Mouse (Mus musculus) forebrain, embryonic 10.5 days (tissue): ENCODE data around the gene Tpte. TPM values are rescaled to one million over a fixed set of nuclear protein-coding genes. Genes with fewer than 3 reads are reported as not detected.
A peak's percentile ranks its signal among the peaks of the same experiment; 100 is the strongest.

Experiments used
- DNase-seq: peaks from one replicate; pipeline ENCODE4 v3.0.0-alpha.2; 2017; ENCODE audit warnings: low spot score; ENCODE audit errors: extremely low spot score
- H3K27ac ChIP-seq: fragments of 300-500 bp; sonication (generic); 2 replicates; pipeline ENCODE4 v1.5.1; 2016; ENCODE audit warnings: mild to moderate bottlenecking
- H3K27me3 ChIP-seq: fragments of 300-500 bp; sonication (generic); 2 replicates; pipeline ENCODE4 v1.6.1; 2016; ENCODE audit warnings: mild to moderate bottlenecking; ENCODE audit not compliant: poor library complexity, severe bottlenecking
- H3K36me3 ChIP-seq: fragments of 300-500 bp; sonication (generic); replicated peaks from 2 replicates; pipeline ENCODE4 v1.6.1; 2016; ENCODE audit warnings: mild to moderate bottlenecking, moderate library complexity
- H3K4me1 ChIP-seq: fragments of 300-500 bp; sonication (generic); 2 replicates; pipeline ENCODE4 v1.6.1; 2016
- H3K4me3 ChIP-seq: fragments of 300-500 bp; sonication (generic); 2 replicates; pipeline ENCODE4 v1.5.1; 2016; ENCODE audit warnings: mild to moderate bottlenecking, moderate library complexity
- H3K9me3 ChIP-seq: fragments of 300-500 bp; sonication (generic); 2 replicates; pipeline ENCODE4 v1.6.1; 2016; ENCODE audit warnings: mild to moderate bottlenecking, moderate library complexity
- WGBS: fragments of 180-500 bp; shearing (Covaris S2); methylation state at CpG from one replicate; pipeline ENCODE4 v1.1.7; 2016; 5-methylcytosine and 5-hydroxymethylcytosine counted together
- polyA plus RNA-seq: library from polyadenylated mRNA; unstranded; fragments of >200 nt; fragmentation: Nextera tagmentation; extraction: Ambion mirVana; gene quantifications from 2 replicates; pipeline ENCODE4 v1.2.1, GENCODE M21; 2016

Gene Tpte
- polyA plus RNA-seq, 1 experiment from 2014 or later, result not detected

GRCm38 (mm10) chr8:22410688-22411281 is 127.5 kb downstream of the Tpte start:
- WGBS, result 18% methylated on average over 16 of the region's 16 CpGs
- DNase-seq, result no peak
- Histone ChIP-seq H3K27ac (peak overlapping the region; percentile 90), H3K27me3 (no peaks in the 10 kb centered on the region), H3K4me1 (peaks cover 16% of the 10 kb centered on the region), H3K4me3 (peak overlapping the region; percentile 85), H3K9me3 (no peaks in the 10 kb centered on the region), H3K36me3 (peaks cover 7% of the 10 kb centered on the region)

- H3K9me3 ChIP-seq, result no peaks in the 10 kb centered on the region
- under 1% methylated on average over 25 of the region's 25 CpGs for WGBS
- peak within 1 kb of the TSS; percentile 90 for H3K27ac ChIP-seq
- peaks cover 12% of the 10 kb centered on the region for H3K36me3 ChIP-seq
- H3K4me3 ChIP-seq, result peak within 1 kb of the TSS; percentile 85
- no peaks in the 10 kb centered on the region for H3K27me3 ChIP-seq
- peaks cover 16% of the 10 kb centered on the region for H3K4me1 ChIP-seq
- peak; percentile 83 for DNase-seq
These were observed 128.1 kb downstream of the Tpte start, which contains the start of gene Mrps31 for GRCm38 (mm10) chr8:22411282-22411702. Gene Mrps31, plus strand, starts transcription at chr8:22411361.

- H3K27me3 ChIP-seq, result no peaks in the 10 kb centered on the region
- H3K36me3 ChIP-seq, result peaks cover 18% of the 10 kb centered on the region
- 31% methylated on average over 8 of the region's 8 CpGs for WGBS
- H3K9me3 ChIP-seq, result no peaks in the 10 kb centered on the region
- DNase-seq, result no peak
- peak overlapping the region; percentile 85 for H3K4me3 ChIP-seq
- peak overlapping the region; percentile 90 for H3K27ac ChIP-seq
- peaks cover 16% of the 10 kb centered on the region for H3K4me1 ChIP-seq
These were observed 128.7 kb downstream of the Tpte start for GRCm38 (mm10) chr8:22411971-22412370.

Other genes starting within 250 kb of the Tpte start
- 2.3 and 2.7 TPM in 2 replicates for gene Atp7b, start 223.1 kb upstream of the Tpte start, polyA plus RNA-seq
- gene Alg11, start 222.7 kb upstream of the Tpte start, polyA plus RNA-seq, result 34.6 and 41.6 TPM in 2 replicates
- not detected in 2 replicates for gene Nek5, start 158.4 kb upstream of the Tpte start, polyA plus RNA-seq
- gene Nek3, start 117.0 kb upstream of the Tpte start, polyA plus RNA-seq, result 5.8 and 6.1 TPM in 2 replicates
- gene Ckap2, start 97.6 kb upstream of the Tpte start, polyA plus RNA-seq, result 57.3 and 59.8 TPM in 2 replicates
- 45.8 and 46.3 TPM in 2 replicates for gene Vps36, start 90.6 kb upstream of the Tpte start, polyA plus RNA-seq
- 9.8 and 10.5 TPM in 2 replicates for gene Thsd1, start 56.1 kb upstream of the Tpte start, polyA plus RNA-seq
- gene Slc25a15, start 115.2 kb downstream of the Tpte start, polyA plus RNA-seq, result 20.6 and 23.1 TPM in 2 replicates
- 42.9 and 43.7 TPM in 2 replicates for gene Mrps31, start 127.9 kb downstream of the Tpte start, polyA plus RNA-seq